Mouse (Mus musculus) forebrain, postnatal 0 days (tissue): ENCODE results near the gene Cbx6. TPM values are rescaled to one million over a fixed set of nuclear protein-coding genes. Genes with fewer than 3 reads are reported as not detected.

ENCODE experiments used
- ATAC-seq: fragments of 200-750 bp; cut with Nextera tagmentation; 2 replicates; pipeline ENCODE4 v1.8.0; 2017; ENCODE audit warnings: mild to moderate bottlenecking, moderate library complexity
- DNase-seq: peaks from one replicate; pipeline ENCODE4 v3.0.0-alpha.2; 2015
- H3K27ac ChIP-seq: fragments of 300-500 bp; sonication (generic); 2 replicates; pipeline ENCODE4 v1.5.1; 2014; ENCODE audit warnings: low read depth, mild to moderate bottlenecking, antibody characterized with exemption, low read length, moderate library complexity, mixed read lengths
- H3K27me3 ChIP-seq: fragments of 300-500 bp; sonication (generic); 2 replicates; pipeline ENCODE4 v1.6.1; 2014; ENCODE audit warnings: mild to moderate bottlenecking, low read length, mixed read lengths; ENCODE audit not compliant: insufficient read depth
- H3K36me3 ChIP-seq: fragments of 300-500 bp; sonication (generic); 2 replicates; pipeline ENCODE4 v1.6.1; 2014; ENCODE audit warnings: mild to moderate bottlenecking, moderate library complexity; ENCODE audit not compliant: insufficient read depth
- H3K4me1 ChIP-seq: fragments of 300-500 bp; sonication (generic); 2 replicates; pipeline ENCODE4 v1.6.1; 2014; ENCODE audit warnings: antibody characterized with exemption; ENCODE audit not compliant: insufficient read depth
- H3K4me2 ChIP-seq: fragments of 300-500 bp; sonication (generic); 2 replicates; pipeline ENCODE4 v1.6.1; 2014; ENCODE audit warnings: low read depth, mild to moderate bottlenecking, moderate library complexity
- H3K4me3 ChIP-seq: fragments of 300-500 bp; sonication (generic); 2 replicates; pipeline ENCODE4 v1.5.1; 2014; ENCODE audit warnings: low read depth, low read length, mixed read lengths
- H3K9ac ChIP-seq: fragments of 300-500 bp; sonication (generic); 2 replicates; pipeline ENCODE4 v1.6.1; 2014; ENCODE audit warnings: mild to moderate bottlenecking
- H3K9me3 ChIP-seq: fragments of 300-500 bp; sonication (generic); 2 replicates; pipeline ENCODE4 v1.6.1; 2016; ENCODE audit warnings: low read length
- CTCF ChIP-seq: sonication (generic); IDR thresholded peaks from 2 replicates; pipeline ENCODE4 v1.5.1; 2016; ENCODE audit warnings: antibody characterized with exemption, control low read depth, low read depth
- WGBS: fragments of 180-500 bp; shearing (Covaris S2); extraction: QIAGEN DNeasy Blood & Tissue Kit; methylation state at CpG from one replicate; pipeline ENCODE4 v1.1.7; 2014; 5-methylcytosine and 5-hydroxymethylcytosine counted together
- polyA plus RNA-seq: library from polyadenylated mRNA; unstranded; fragments of >200 nt; fragmentation: Nextera tagmentation; extraction: Ambion mirVana; gene quantifications from 2 replicates; pipeline ENCODE4 v1.2.1, GENCODE M21; 2015
- total RNA-seq: library from RNA; depleted of rRNA; stranded (reverse); fragments of >200 nt; gene quantifications from 2 replicates; pipeline ENCODE4 v1.2.3, GENCODE M21; 2014

Gene Cbx6
- total and polyA plus RNA-seq, 2 experiments from 2014 or later: 53.8 to 86.8 TPM

DNA sequence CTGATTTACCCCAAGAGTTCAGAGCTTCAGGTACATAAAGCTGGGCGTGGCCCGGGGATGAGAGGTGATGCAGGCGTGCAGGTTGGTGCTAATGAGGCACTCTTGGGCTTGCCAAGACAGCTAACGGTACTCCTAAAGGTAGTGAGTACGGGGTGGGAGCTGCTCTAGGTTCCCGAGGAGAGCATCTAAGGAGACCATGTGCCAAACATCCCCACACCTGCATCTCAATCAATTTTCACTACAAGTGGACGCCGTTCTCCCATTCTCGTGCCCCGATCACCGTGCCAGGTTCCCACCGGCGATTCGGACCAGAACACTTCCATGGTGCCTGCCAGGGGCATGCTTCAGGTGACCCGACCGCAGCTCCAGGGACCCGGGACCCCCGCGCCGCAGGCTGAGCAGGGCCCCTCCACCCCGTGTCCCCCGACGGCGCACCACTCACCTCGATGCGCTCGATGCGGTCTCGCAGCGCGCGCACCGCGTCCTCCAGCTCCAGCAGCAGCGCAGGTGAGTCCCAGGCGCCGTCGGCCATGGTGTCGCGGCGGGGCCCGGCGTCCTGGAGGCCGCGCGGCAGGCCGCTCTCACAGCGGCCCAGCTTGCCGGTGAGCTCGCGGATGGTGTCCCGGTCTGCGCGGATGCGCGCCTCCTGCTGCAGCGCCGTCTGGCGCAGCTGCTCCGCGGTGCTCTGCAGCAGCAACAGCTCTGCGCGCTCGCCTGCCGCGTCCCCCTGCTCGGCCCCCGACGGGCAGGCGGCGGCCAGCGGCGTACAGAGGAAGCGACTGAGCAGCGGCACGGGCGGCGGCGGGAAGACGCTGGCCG, 30.7 kb downstream of the Cbx6 start:
- Histone ChIP-seq H3K9me3 (no peaks in the 10 kb centered on the region), H3K27me3 (peaks cover 19% of the 10 kb centered on the region), H3K4me1 (no peaks in the 10 kb centered on the region; the same call in 1 of the 2 replicates), H3K27ac (peak overlapping the region; percentile 78), H3K36me3 (no peaks in the 10 kb centered on the region), H3K4me2 (peak overlapping the region; percentile 86), H3K4me3 (peak overlapping the region; percentile 63), H3K9ac (peak overlapping the region; percentile 70)
- TF ChIP-seq CTCF: peak; percentile 41
- DNase-seq: peak; percentile 72
- peak; percentile 76 for ATAC-seq
- 5% methylated on average over 76 of the region's 81 CpGs for WGBS

DNA sequence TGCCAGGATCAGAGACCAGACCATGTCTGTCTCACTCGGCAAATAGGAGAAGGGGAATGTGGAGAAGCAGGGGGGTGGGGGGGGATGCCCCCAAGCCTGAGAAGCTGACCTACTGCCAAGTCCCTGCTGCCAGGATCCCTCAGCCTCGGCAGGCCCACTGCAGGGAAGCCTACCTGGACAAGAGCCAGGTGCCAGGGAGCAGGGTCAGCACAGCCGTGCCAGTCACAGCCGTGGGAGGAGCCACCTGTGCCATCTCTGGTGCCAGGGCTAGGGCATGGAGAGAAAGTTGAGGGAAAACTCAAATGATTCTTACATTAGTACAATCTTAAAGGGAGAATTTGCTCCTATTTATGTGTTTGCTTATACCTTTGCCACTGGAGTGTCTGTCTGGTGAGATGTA, 32.2 kb downstream of the Cbx6 start:
- Histone ChIP-seq H3K4me1 (no peaks in the 10 kb centered on the region; the same call in 1 of the 2 replicates), H3K4me3 (no peak overlapping the region), H3K36me3 (no peaks in the 10 kb centered on the region), H3K9me3 (no peaks in the 10 kb centered on the region), H3K9ac (0 out of 2 replicates have a peak overlapping the region, but pooled peaks have one; percentile 6), H3K27me3 (peaks cover 16% of the 10 kb centered on the region), H3K27ac (no peak overlapping the region), H3K4me2 (0 out of 2 replicates have a peak overlapping the region, but pooled peaks have one; percentile 86)
- ATAC-seq: no peak
- TF ChIP-seq CTCF: no peak
- 34% methylated on average over 4 of the region's 4 CpGs for WGBS
- no peak for DNase-seq

DNA sequence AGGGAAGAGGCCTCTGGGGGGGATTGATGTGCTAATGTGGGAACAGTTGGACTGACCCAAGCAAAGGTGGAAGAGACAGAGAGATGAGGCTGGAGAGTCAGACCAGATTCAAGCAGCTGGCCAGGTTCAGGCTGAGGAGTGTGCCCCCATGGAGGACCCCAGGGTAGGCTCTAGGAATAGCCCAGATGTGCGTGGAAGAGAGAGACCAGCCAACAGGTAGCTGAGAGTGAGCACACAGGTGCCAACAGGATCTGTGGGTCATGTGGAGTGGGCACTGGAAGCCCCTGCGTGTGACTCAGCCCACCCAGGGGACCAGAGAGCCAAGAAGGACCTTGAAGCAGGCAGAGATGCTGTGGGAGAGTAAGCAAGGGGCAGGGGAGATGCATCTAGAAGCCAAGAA, 32.8 kb downstream of the Cbx6 start:
- 65% methylated on average over 2 of the region's 2 CpGs for WGBS

DNA sequence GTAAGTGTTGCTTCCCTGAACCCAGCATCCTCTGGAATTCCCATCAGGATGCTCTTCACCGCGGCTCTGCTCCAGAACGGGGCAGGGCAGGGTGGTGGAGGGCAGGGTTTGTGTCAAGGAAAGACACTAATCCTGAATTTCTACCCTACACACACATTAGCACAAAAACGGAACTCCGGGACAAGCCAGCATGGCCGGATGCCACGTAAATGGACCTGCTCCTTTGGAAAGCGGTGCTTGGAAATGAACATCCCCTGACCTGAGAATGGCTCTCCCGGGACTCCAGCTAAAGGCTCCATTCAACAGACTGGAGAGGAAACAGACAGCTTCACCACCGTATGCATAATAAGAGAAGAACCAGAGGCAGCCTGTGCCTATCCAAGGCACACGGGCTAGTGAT, 33.8 kb downstream of the Cbx6 start:
- Histone ChIP-seq H3K9me3 (no peaks in the 10 kb centered on the region), H3K36me3 (no peaks in the 10 kb centered on the region), H3K4me1 (no peaks in the 10 kb centered on the region; the same call in 1 of the 2 replicates), H3K27me3 (peaks cover 7% of the 10 kb centered on the region), H3K9ac (no peak overlapping the region), H3K4me3 (no peak overlapping the region), H3K4me2 (no peak overlapping the region), H3K27ac (no peak overlapping the region)
- 59% methylated on average over 11 of the region's 11 CpGs for WGBS
- DNase-seq: no peak
- TF ChIP-seq CTCF: no peak
- ATAC-seq: no peak

More for the DNA sequence above, 32.8 kb downstream of the Cbx6 start:
- no peak overlapping the region for H3K4me2 ChIP-seq
- TF ChIP-seq CTCF: no peak
- H3K36me3 ChIP-seq: no peaks in the 10 kb centered on the region
- no peak overlapping the region for H3K4me3 ChIP-seq
- no peak overlapping the region for H3K27ac ChIP-seq
- DNase-seq (no peak), ATAC-seq (no peak)
- no peak overlapping the region for H3K9ac ChIP-seq
- H3K27me3 ChIP-seq: peaks cover 12% of the 10 kb centered on the region
- H3K4me1 ChIP-seq: no peaks in the 10 kb centered on the region; the same call in 1 of the 2 replicates
- H3K9me3 ChIP-seq: no peaks in the 10 kb centered on the region

DNA sequence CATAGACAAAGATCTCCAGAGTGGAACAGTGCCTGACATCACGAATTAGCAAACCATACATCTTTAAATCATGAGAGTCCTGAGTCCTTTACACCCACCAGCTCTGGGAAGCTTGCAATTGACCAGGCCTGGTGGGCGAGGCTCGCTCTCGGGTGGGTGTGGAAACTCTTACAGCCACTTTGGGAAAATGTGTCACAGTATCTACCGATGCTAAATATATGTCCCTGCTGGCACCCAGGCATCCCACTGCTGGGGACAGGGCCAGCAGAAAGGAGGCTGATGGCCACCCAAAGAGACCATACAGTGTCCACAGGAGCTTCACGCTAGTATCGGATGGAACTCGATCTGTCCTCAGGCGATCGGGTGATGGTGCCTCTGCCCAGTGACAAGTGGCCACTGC, 35.9 kb downstream of the Cbx6 start:
- Histone ChIP-seq H3K4me3 (no peak overlapping the region), H3K9me3 (no peaks in the 10 kb centered on the region), H3K9ac (no peak overlapping the region), H3K36me3 (peaks cover 7% of the 10 kb centered on the region; the same call in 1 of the 2 replicates), H3K4me2 (no peak overlapping the region), H3K4me1 (no peaks in the 10 kb centered on the region; the same call in 1 of the 2 replicates), H3K27ac (no peak overlapping the region), H3K27me3 (0 out of 2 replicates have a peak, but pooled peaks cover 4% of the 10 kb centered on the region)
- 88% methylated on average over 10 of the region's 10 CpGs for WGBS
- ATAC-seq (no peak), DNase-seq (no peak)
- TF ChIP-seq CTCF: no peak

DNA sequence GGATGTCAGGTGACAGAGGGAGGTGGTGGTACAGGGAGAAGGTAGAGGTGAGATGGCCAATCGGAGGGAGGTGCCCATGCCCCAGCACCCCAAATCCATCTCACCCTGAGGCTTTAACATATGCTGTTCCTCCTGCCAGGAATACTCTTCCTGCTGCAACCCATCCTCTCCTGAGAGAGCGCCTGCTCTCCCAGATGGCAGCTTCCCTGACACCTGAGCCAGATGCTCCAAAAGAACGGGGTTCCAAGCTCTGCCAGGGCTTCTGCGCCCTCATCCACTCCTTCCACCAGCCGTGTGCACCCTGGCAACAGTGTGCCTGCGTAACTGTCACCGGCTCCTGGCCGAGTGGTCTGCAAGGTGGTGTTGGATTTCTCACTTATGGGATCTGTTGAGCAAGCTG, 36.8 kb downstream of the Cbx6 start:
- Histone ChIP-seq H3K4me2 (no peak overlapping the region), H3K27ac (no peak overlapping the region), H3K4me1 (no peaks in the 10 kb centered on the region), H3K9me3 (no peaks in the 10 kb centered on the region), H3K9ac (no peak overlapping the region), H3K27me3 (0 out of 2 replicates have a peak, but pooled peaks cover 4% of the 10 kb centered on the region), H3K4me3 (no peak overlapping the region), H3K36me3 (peaks cover 11% of the 10 kb centered on the region; the same call in 1 of the 2 replicates)
- no peak for TF ChIP-seq CTCF
- no peak for DNase-seq
- 79% methylated on average over 8 of the region's 8 CpGs for WGBS
- no peak for ATAC-seq

DNA sequence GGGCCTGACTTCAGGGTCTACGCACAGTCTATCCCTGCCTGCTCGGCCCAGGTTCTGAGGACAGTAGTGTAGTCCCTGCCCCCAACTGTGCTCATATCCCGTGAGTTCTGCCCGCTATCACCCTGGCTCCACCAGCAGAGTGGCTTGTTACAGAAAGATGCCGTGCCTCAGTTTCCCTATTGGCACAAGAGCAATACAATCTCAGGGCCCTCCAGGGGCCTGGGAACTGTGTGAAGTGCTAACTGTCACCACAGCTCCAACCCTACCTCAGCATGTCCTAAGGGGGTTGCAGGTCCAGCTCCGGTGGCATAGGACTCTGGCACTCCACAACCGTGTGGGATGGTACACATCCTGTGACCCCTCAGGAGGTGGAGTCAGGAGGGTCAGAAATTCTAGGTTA, 37.4 kb downstream of the Cbx6 start:
- no peak overlapping the region for H3K4me3 ChIP-seq
- no peak for ATAC-seq
- no peak for TF ChIP-seq CTCF
- no peaks in the 10 kb centered on the region for H3K4me1 ChIP-seq
- no peak for DNase-seq
- WGBS: 86% methylated on average over 7 of the region's 7 CpGs
- peaks cover 11% of the 10 kb centered on the region; the same call in 1 of the 2 replicates for H3K36me3 ChIP-seq
- H3K27me3 ChIP-seq: no peaks in the 10 kb centered on the region
- no peak overlapping the region for H3K27ac ChIP-seq
- H3K9me3 ChIP-seq: no peaks in the 10 kb centered on the region
- no peak overlapping the region for H3K9ac ChIP-seq
- H3K4me2 ChIP-seq: no peak overlapping the region
